Mouse (Mus musculus): ENCODE results near the gene Amhr2. TPM values are rescaled to one million over a fixed set of nuclear protein-coding genes. Genes with fewer than 3 reads are reported as not detected.

The Amhr2 gene
- polyA plus RNA-seq (2012; rRNA removed), result 0.61 and 1.5 TPM in 2 replicates

GRCm38 (mm10) chr15:102445146-102445545, at the start of gene Amhr2:
Amhr2 (plus strand) TSS chr15:102445367.

GRCm38 (mm10) chr15:102405489-102406195, 39.5 kb upstream of the Amhr2 start, which contains the start of gene Sp1:
Sp1 (plus strand) TSS chr15:102406143.

GRCm38 (mm10) chr15:102458904-102459317, 13.7 kb downstream of the Amhr2 start, which contains the start of gene Prr13:
Prr13 (plus strand) TSS chr15:102459028.

DNA sequence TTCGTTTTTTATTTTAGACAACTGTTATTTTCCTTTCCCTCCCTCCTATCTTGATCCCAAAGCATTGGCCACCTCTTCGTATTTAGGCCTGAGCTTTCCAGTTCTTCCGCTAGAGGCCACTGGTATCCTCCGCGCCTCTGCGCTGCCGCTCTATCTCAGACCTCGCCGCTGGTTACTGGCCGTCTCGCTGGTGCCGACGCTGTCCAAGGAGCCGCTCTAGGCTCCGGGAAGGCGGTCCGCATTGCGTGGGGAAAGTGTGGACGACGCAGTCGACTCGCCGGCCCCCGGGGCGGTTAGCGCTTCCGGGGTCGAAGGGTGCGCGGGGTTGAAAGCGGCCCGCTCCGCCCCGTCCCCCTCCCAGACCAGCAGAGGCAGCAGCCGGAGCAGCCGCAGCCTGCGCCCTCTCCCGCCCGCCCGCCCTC, 25.0 kb downstream of the Amhr2 start, which contains the start of gene Pcbp2:
Gene Pcbp2 (plus strand): TSS at position 357 of the 422 bp plus-strand sequence.

DNA sequence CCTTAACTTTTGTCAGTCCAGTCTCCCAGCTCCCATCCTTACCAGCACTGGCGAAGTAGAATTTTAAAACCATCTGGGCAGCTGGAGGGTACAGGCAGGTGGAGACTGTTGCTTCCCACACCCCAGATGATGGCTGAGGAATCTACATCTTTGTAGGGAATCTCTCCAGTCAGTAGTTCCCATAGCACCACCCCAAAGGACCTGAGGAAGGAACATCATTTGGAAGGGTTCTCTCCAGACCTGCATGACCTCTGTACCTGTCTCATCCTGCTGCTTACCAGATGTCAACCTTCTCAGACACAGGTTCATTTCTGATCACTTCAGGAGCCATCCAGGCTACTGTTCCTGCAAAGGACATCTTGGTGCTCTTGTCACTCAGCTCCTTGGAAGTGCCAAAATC, 58.3 kb downstream of the Amhr2 start, which contains the start of gene Gm10337:
Gene Gm10337 (plus strand): TSS at position 276 of the 400 bp plus-strand sequence.

Other genes starting within 250 kb of the Amhr2 start
- gene Zfp740, start 242.1 kb upstream of the Amhr2 start, polyA plus RNA-seq (2012; rRNA removed), result 108 and 110 TPM in 2 replicates
- 49.1 and 56.8 TPM in 2 replicates for gene Csad, start 240.6 kb upstream of the Amhr2 start, polyA plus RNA-seq (2012; rRNA removed)
- gene Itgb7, start 213.4 kb upstream of the Amhr2 start, polyA plus RNA-seq (2012; rRNA removed), result 0.73 and 0.90 TPM in 2 replicates
- 13.7 and 38.6 TPM in 2 replicates for gene Rarg, start 187.8 kb upstream of the Amhr2 start, polyA plus RNA-seq (2012; rRNA removed)
- gene Gm9918, start 174.8 kb upstream of the Amhr2 start, polyA plus RNA-seq (2012; rRNA removed), result 0.38 and 1.4 TPM in 2 replicates
- 33.8 and 34.8 TPM in 2 replicates for gene Mfsd5, start 165.9 kb upstream of the Amhr2 start, polyA plus RNA-seq (2012; rRNA removed)
- 45.6 and 46.7 TPM in 2 replicates for gene Espl1, start 149.1 kb upstream of the Amhr2 start, polyA plus RNA-seq (2012; rRNA removed)
- gene Pfdn5, start 119.3 kb upstream of the Amhr2 start, polyA plus RNA-seq (2012; rRNA removed), result 419 and 461 TPM in 2 replicates
- gene Myg1, start 113.7 kb upstream of the Amhr2 start, polyA plus RNA-seq (2012; rRNA removed), result 106 and 130 TPM in 2 replicates
- gene Aaas, start 94.6 kb upstream of the Amhr2 start, polyA plus RNA-seq (2012; rRNA removed), result 63.0 and 69.9 TPM in 2 replicates
- 0.40 and 1.6 TPM in 2 replicates for gene Sp7, start 78.2 kb upstream of the Amhr2 start, polyA plus RNA-seq (2012; rRNA removed)
- gene Sp1, start 39.2 kb upstream of the Amhr2 start, polyA plus RNA-seq (2012; rRNA removed), result 20.3 and 35.0 TPM in 2 replicates
- 62.1 and 64.4 TPM in 2 replicates for gene Prr13, start 13.7 kb downstream of the Amhr2 start, polyA plus RNA-seq (2012; rRNA removed)
- 452 and 807 TPM in 2 replicates for gene Pcbp2, start 25.2 kb downstream of the Amhr2 start, polyA plus RNA-seq (2012; rRNA removed)
- not detected in 2 replicates for gene Gm10337, start 58.4 kb downstream of the Amhr2 start, polyA plus RNA-seq (2012; rRNA removed)
- gene Map3k12, start 71.7 kb downstream of the Amhr2 start, polyA plus RNA-seq (2012; rRNA removed), result 38.4 and 39.6 TPM in 2 replicates
- 88.9 and 120 TPM in 2 replicates for gene Tarbp2, start 72.8 kb downstream of the Amhr2 start, polyA plus RNA-seq (2012; rRNA removed)
- 4.2 and 6.4 TPM in 2 replicates for gene Npff, start 79.6 kb downstream of the Amhr2 start, polyA plus RNA-seq (2012; rRNA removed)
- not detected in 2 replicates for gene Gm28047, start 179.7 kb downstream of the Amhr2 start, polyA plus RNA-seq (2012; rRNA removed)
- 31.9 and 51.9 TPM in 2 replicates for gene Atf7, start 180.1 kb downstream of the Amhr2 start, polyA plus RNA-seq (2012; rRNA removed)
- 343 and 632 TPM in 2 replicates for gene Atp5g2, start 227.0 kb downstream of the Amhr2 start, polyA plus RNA-seq (2012; rRNA removed)

Measured in central nervous system, embryonic 11.5 days (tissue).